Mouse (Mus musculus): ENCODE results near the gene Icam1. TPM values are rescaled to one million over a fixed set of nuclear protein-coding genes. Genes with fewer than 3 reads are reported as not detected.

Icam1 gene
- polyA plus RNA-seq (2012; rRNA removed) = 4.3 and 8.5 TPM in 2 replicates

DNA sequence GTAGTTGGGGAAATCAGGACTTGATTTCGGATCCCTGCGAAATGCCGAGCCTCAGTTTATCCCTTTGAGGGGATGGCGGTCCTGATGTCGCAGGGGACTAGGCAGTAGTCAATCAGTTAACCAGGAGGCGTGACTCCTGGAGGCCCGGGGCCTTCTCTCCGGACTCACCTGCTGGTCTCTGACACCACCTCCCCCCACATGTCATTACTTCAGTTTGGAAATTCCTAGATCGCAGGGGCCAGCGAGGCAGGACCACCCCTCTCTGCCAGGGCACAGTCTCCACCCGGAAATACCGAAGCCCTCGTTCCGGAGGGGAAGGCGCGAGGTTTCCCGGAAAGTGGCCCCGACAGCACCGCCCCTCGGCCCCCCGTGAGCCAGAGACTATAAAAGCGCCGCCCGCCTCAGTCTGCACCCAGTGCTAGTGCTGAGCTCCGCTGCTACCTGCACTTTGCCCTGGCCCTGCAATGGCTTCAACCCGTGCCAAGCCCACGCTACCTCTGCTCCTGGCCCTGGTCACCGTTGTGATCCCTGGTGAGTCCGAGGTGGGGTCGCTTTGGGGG is at the start of gene Icam1:
Gene Icam1 (plus strand): TSS at position 415 of the 560 bp plus-strand sequence.

DNA sequence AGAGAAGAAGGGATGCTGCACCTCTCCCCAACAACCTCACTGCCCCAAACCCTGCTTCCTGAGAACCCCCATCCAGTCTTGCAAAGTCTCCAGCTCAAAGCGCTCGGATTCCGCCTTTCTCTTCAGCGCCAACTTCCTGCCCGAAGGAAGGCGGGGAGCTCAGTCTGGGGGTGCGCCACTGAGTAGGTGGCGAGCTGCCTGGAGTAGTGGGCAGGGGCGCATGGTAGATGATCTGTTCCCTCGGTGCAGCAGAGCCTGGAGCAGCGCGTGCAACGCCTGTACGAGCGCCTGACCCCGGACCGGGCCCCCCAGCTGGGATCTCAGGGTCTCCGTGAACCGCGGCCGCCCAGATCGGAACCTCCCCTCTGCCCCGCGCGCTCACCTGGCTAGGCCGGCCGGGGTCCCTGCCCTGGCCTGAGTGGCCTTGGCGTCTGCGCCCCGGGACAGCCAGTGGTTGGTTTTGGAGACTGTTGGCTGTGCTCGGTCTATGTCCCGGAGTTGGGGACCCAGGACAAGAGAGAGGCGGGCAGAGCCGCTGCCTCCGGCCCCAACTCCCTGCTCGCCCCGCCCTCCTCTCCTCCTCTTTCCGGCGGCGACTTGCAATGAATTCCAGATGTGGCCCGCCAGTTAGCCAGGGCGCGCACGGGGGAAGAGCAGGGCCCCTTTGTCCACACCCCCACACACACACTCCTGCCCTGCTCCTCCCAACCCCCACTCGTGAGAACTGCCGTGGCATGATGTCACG is 39.4 kb upstream of the Icam1 start, which contains the start of gene S1pr2:
Gene S1pr2 (minus strand): TSS at position 566 of the 745 bp plus-strand sequence.

DNA sequence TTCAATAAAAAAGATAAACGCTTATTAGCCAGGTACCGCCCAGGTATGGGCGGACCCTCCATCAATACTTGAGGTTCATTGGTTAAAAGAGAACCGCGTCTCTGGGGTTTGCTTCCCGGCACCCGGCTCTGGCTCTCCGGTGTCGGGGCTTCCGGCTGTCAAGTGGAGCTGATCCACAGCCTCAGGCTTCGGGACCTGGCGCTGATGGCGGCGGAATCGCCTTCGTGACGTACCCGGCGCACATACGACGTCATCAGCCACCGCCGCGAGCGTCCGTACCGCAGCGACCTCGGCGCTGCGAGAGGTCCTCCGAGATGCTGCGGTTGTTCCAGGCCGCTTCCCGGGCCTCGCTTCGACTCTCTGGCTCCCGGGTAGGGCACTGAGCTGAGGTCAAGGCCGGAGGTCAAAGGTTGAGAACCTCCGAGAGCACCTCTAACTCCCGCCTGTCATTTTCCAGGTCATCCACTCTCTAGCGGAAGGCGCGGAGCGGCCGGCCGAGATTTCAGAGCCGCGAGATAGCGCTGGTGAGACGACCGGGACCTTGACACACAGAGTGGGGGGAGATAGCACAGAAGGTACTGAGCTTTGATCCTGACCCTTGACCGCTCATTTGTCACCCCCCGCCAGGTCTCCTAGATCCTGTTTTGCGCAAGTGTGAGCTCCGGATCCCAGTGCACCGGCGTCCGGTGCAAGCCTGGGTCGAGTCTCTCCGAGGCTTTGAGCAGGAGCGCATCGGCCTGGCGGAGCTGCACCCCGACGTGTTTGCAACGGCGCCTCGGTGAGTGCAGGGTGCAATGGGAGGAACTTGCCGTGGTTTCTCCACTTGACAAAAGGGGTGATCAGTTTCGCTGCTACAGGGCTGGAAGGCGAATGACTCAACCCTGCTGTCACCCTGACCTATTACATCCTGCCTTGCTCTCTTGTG is 12.9 kb upstream of the Icam1 start, which contains the start of gene Mrpl4:
Gene Mrpl4 (plus strand): TSS at position 112 of the 925 bp plus-strand sequence.

DNA sequence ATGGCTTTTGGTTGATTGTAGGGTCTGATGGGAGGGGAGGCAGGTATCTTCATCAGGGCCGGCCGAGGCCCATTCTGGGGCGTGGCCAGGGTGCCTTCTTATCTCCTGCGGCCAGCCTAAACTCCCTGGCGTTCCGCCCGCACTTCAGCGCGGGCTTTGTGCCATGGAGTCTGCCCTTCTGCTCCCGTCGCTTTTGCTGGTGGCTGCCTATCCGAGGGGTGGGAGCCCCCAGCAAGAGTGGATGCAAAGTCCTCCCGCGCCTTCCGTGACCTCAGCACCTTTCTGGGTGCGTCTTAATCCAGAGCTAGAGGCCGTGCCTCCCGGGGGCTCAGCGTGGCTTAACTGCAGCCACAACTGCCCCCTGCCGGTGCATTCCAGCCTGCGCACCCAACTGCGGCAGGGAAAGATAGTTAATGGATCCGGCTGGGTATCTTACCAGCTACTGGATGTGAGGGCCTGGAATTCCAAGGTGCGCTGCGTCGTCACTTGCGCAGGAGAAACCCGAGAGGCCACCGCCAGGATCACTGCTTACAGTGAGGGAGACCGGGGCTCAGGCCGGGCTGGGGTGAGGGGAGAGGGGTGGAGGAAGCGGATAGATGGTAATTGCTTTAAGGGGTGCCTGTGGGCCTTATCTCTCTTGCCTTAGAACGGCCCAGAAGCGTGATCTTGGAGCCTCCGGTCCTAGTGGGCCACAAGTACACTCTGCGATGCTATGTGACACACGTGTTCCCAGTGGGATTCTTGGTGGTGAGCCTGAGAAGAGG is 13.7 kb downstream of the Icam1 start, which contains the start of gene Icam4:
Gene Icam4 (plus strand): TSS at position 83 of the 764 bp plus-strand sequence.

DNA sequence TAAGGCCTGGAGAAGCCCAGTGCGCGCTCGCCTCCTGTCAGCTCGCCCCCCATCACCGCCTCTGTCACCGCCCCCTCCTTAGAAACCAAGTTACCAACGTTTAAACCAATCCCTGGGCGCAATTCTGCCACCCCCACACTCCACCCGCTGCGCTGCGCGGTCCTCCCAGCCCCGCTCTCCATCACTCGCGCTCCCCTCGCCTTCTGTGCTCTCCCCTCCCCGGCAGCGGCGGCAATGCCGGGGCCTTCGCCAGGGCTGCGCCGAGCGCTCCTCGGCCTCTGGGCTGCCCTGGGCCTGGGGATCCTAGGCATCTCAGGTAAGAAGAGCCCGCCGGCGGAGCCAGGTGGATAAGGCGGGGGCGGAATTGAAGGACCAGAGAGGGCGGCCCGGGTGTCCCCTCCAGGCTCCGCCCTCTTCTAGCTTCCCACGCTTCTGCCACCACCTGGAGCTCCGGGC is 16.1 kb downstream of the Icam1 start, which contains the start of gene Icam5:
Gene Icam5 (plus strand): TSS at position 178 of the 456 bp plus-strand sequence.

DNA sequence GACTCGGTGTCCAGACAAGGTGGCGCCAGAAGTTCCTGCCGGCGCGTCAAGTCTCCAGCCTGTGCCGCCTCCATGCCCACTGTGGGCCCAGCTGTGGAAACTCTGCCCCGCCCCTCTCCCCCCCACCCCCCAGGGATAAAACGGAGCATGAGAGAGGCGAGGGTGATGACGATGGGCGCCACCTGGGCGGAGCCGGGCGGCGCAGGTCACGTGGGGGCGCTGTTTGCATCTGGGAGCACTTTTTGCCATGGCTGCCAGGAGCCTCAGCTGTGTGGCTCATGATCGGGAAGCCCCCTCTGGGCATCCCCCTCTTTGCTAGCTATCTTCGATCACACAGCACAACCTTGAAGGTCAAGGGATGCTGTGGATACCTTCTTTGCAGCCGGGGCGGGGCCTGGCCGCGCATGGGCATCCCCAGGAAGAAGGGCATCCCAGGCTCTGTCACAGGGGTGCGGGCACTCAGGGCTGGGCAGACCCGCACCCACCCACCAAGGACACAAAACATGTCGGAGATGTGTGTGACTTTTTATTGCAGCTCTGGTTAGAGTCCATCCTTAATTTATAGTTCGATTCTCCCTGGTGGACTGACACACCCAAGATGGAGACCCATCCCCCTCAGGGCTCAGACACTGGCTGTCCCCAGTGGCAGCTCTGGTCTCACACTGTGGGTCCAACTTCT is 51.4 kb downstream of the Icam1 start, which contains the start of gene Zglp1:
Gene Zglp1 (minus strand): TSS at position 88 of the 679 bp plus-strand sequence.

DNA sequence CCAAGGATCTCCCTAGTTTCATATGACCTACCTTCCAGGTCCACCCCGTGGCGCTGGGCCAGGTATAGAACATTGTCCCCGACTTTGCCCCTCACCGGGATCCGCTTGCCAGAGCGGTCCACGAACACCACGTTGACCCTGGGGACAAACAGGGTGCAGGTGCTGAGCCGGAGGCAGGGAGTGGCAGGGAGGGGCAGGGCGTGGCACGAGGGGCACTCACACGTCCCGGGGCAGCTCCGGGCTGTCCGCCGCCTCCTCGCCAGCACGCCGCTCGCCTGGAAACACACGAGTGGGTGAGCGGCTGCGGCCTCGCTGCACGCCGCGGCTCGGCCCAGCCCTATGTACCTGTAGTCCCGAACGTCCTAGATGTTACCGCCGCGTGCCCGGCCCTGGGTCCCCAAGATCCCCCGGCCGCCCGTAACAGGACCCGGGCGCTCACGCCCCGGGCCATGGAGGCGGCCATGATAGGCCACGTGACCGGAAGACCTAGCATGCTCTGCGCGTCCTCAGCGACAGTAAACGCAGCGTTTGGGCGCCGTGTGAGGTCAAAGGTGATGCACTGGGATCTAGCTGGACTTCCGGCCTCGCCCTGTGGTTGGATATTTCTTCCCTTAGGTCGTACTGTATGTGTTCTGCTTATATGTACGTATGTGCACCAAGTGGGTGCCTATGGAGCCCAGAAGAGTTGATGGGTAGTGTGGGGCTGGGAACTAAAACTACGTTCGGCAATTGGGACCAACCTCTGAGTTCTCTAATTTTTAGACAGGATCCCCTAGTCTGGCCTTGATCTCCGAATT is 57.5 kb downstream of the Icam1 start, which contains the start of the genes Gm49373 and Fdx1l:
Gene Gm49373 (minus strand): TSS at position 53 of the 797 bp plus-strand sequence.
Gene Fdx1l (minus strand): TSS at position 571 of the 797 bp plus-strand sequence.

Other genes with a start within 250 kb of the Icam1 start
- 1.2 and 3.1 TPM in 2 replicates for gene Col5a3, start 200.9 kb upstream of the Icam1 start, polyA plus RNA-seq (2012; rRNA removed)
- not detected in 2 replicates for gene Rdh8, start 197.5 kb upstream of the Icam1 start, polyA plus RNA-seq (2012; rRNA removed)
- gene A230050P20Rik, start 147.3 kb upstream of the Icam1 start, polyA plus RNA-seq (2012; rRNA removed) = 7.7 and 13.3 TPM in 2 replicates
- 10.2 and 11.1 TPM in 2 replicates for gene Angptl6, start 136.3 kb upstream of the Icam1 start, polyA plus RNA-seq (2012; rRNA removed)
- 82.3 and 91.6 TPM in 2 replicates for gene Ppan, start 127.8 kb upstream of the Icam1 start, polyA plus RNA-seq (2012; rRNA removed)
- gene Eif3g, start 117.4 kb upstream of the Icam1 start, polyA plus RNA-seq (2012; rRNA removed) = 151 and 160 TPM in 2 replicates
- 103 TPM in 2 replicates for gene Dnmt1, start 56.1 kb upstream of the Icam1 start, polyA plus RNA-seq (2012; rRNA removed)
- gene S1pr2, start 39.2 kb upstream of the Icam1 start, polyA plus RNA-seq (2012; rRNA removed) = 4.8 and 8.3 TPM in 2 replicates
- 78.1 and 87.6 TPM in 2 replicates for gene Mrpl4, start 13.2 kb upstream of the Icam1 start, polyA plus RNA-seq (2012; rRNA removed)
- gene Icam4, start 13.4 kb downstream of the Icam1 start, polyA plus RNA-seq (2012; rRNA removed) = 0.08 TPM in 1 of 2 replicates, not detected in the other
- gene Icam5, start 16.1 kb downstream of the Icam1 start, polyA plus RNA-seq (2012; rRNA removed) = 0.88 and 1.0 TPM in 2 replicates
- 0.61 TPM in 2 replicates for gene Zglp1, start 51.1 kb downstream of the Icam1 start, polyA plus RNA-seq (2012; rRNA removed)
- gene Gm49373, start 57.1 kb downstream of the Icam1 start, polyA plus RNA-seq (2012; rRNA removed) = 3.4 and 3.6 TPM in 2 replicates
- gene Fdx1l, start 57.6 kb downstream of the Icam1 start, polyA plus RNA-seq (2012; rRNA removed) = 68.5 and 74.1 TPM in 2 replicates
- 4.3 and 5.0 TPM in 2 replicates for gene Gm38431, start 76.0 kb downstream of the Icam1 start, polyA plus RNA-seq (2012; rRNA removed)
- 67.1 and 69.6 TPM in 2 replicates for gene Raver1, start 76.0 kb downstream of the Icam1 start, polyA plus RNA-seq (2012; rRNA removed)
- gene Tyk2, start 115.3 kb downstream of the Icam1 start, polyA plus RNA-seq (2012; rRNA removed) = 16.9 and 18.7 TPM in 2 replicates
- 204 and 216 TPM in 2 replicates for gene Cdc37, start 134.0 kb downstream of the Icam1 start, polyA plus RNA-seq (2012; rRNA removed)
- gene Pde4a, start 149.7 kb downstream of the Icam1 start, polyA plus RNA-seq (2012; rRNA removed) = 14.5 and 14.7 TPM in 2 replicates
- gene Keap1, start 223.4 kb downstream of the Icam1 start, polyA plus RNA-seq (2012; rRNA removed) = 42.7 and 45.6 TPM in 2 replicates
- gene S1pr5, start 232.5 kb downstream of the Icam1 start, polyA plus RNA-seq (2012; rRNA removed) = 1.8 and 2.4 TPM in 2 replicates
- gene Atg4d, start 249.3 kb downstream of the Icam1 start, polyA plus RNA-seq (2012; rRNA removed) = 33.9 and 37.7 TPM in 2 replicates